Mouse (Mus musculus) layer of hippocampus, adult 9-10 months (tissue): Measurements from ENCODE around the gene Aaas.
A peak's percentile ranks its signal among the peaks of the same experiment; 100 is the strongest.

Source experiments
- DNase-seq: peaks from one replicate; pipeline ENCODE4 v3.0.0; 2022; ENCODE audit warnings: low spot score

Gene Aaas

GRCm38 (mm10) chr15:102350138-102350941 lies at the start of gene Aaas:
Gene Aaas (minus strand): TSS chr15:102350771.
- peak; percentile 87 for DNase-seq

GRCm38 (mm10) chr15:102399229-102400221 lies 49.0 kb upstream of the Aaas start:
- DNase-seq: no peak

- no peak for DNase-seq
Measured at GRCm38 (mm10) chr15:102398629-102399028, 48.1 kb upstream of the Aaas start.

GRCm38 (mm10) chr15:102395061-102395460 lies 44.5 kb upstream of the Aaas start:
- DNase-seq: no peak

GRCm38 (mm10) chr15:102393584-102394014 lies 43.0 kb upstream of the Aaas start:
- DNase-seq: no peak

GRCm38 (mm10) chr15:102392520-102392919 lies 41.9 kb upstream of the Aaas start:
- no peak for DNase-seq

- DNase-seq: no peak
Measured at GRCm38 (mm10) chr15:102388942-102389341, 38.4 kb upstream of the Aaas start.

GRCm38 (mm10) chr15:102386640-102387039 lies 36.1 kb upstream of the Aaas start:
- DNase-seq: no peak

- DNase-seq: no peak
Measured at GRCm38 (mm10) chr15:102383671-102384070, 33.1 kb upstream of the Aaas start.

- peak; percentile 41 for DNase-seq
Measured at GRCm38 (mm10) chr15:102381575-102381974, 31.0 kb upstream of the Aaas start.

- DNase-seq: no peak
Measured at GRCm38 (mm10) chr15:102377810-102378262, 27.3 kb upstream of the Aaas start.

GRCm38 (mm10) chr15:102377163-102377543 lies 26.6 kb upstream of the Aaas start:
- DNase-seq: no peak

- no peak for DNase-seq
Measured at GRCm38 (mm10) chr15:102376453-102377162, 26.0 kb upstream of the Aaas start.

GRCm38 (mm10) chr15:102370727-102371126 lies 20.2 kb upstream of the Aaas start:
- no peak for DNase-seq

GRCm38 (mm10) chr15:102369972-102370371 lies 19.4 kb upstream of the Aaas start:
- DNase-seq: no peak

GRCm38 (mm10) chr15:102366733-102367344 lies 16.3 kb upstream of the Aaas start, which contains the start of gene Sp7:
Gene Sp7 (minus strand): TSS chr15:102367182.
- no peak for DNase-seq

- no peak for DNase-seq
Measured at GRCm38 (mm10) chr15:102366238-102366637, 15.7 kb upstream of the Aaas start.

- DNase-seq: no peak
Measured at GRCm38 (mm10) chr15:102364678-102365077, 14.1 kb upstream of the Aaas start.

- DNase-seq: no peak
Measured at GRCm38 (mm10) chr15:102362648-102363047, 12.1 kb upstream of the Aaas start.

- DNase-seq: no peak
Measured at GRCm38 (mm10) chr15:102358834-102359233, 8.3 kb upstream of the Aaas start.

- no peak for DNase-seq
Measured at GRCm38 (mm10) chr15:102358126-102358525, 7.6 kb upstream of the Aaas start.
